Mouse (Mus musculus): Measurements from ENCODE around the gene H2afv.

GRCm38 (mm10) chr11:6456083-6456482 is 11.8 kb upstream of the H2afv start:
- TF ChIP-seq GATA1 (IDR thresholded peaks at IDR 0.05; ENCODE audit: borderline replicate concordance, low read length) (no peak), FLI1 (IDR thresholded peaks at IDR 0.05; ENCODE audit: low read length) (no peak)

Measured in megakaryocyte, embryonic 14.5 days (primary cell).